Mouse (Mus musculus): Measurements from ENCODE around the gene Ilf3.

The Ilf3 gene

DNA sequence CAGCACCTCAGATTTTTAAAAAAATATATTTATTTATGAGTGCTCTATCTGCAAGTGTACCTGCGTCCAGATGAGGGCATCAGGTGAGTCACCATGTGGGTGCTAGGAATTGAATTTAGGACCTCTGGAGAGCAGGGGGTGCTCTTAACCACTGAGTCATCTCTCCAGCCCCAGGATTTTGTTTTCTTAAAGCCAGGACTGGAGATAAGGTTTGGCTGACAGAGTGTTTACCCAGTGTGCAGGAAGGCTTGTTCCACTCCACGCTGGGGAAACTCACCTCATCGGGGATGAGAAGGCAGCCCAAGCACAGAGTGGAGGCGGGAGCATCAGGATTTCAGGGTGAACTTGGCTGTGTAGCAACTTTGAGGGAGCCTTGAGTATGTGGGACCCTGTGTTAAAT is 27.3 kb upstream of the Ilf3 start:
- DNase-seq (ENCODE audit: low read depth, low spot score), result no peak

DNA sequence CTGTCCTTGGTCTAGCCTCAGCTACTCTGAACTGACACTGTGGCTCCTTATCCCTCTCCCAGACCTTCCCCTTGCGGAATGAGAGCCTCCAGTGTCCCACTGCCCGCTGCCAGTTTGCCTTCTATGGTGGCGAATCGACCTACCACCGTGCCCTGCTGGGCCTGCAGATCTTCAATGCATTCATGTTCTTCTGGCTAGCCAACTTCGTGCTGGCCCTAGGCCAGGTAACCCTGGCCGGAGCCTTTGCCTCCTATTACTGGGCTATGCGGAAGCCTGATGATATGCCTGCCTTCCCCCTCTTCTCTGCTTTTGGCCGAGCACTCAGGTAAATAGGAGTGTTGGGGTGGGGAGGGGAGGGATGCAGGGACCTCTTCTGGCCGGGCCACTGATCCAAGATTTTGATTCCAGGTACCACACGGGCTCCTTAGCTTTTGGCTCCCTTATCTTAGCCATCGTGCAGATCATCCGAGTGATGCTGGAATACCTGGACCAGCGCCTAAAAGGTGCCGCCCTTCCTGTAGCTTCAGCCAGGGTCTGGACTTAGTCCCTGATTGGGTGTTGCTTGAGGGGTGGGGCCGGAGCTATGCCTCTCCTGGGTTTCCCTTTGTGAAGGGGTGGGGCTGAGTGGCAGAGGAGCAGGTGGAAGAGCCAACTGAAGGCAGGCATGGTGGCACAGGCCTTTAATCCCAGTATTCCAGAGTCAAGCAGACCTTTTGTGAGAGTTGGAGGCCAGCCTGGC is 20.9 kb upstream of the Ilf3 start:
- peak; percentile 73 for DNase-seq (ENCODE audit: low read depth, low spot score)

DNA sequence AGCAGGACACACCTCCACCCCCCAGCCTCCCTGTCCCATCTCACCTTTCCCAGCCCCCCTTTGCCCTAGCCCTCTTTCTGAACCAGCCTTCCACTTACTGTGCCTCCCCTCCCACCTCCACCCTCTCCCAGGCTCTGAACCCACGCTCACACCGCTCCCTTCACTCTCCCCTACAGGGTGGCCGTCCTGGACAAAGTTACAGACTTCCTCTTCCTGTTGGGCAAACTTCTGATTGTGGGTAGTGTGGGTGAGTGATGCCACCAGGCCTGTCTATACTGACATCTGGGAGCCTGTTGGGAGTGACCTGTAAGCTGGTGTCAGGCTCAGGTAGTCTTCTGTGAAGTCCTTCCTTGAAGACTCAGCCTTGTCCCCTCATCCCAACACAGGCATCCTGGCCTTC is 19.5 kb upstream of the Ilf3 start:
- DNase-seq (ENCODE audit: low read depth, low spot score), result no peak

DNA sequence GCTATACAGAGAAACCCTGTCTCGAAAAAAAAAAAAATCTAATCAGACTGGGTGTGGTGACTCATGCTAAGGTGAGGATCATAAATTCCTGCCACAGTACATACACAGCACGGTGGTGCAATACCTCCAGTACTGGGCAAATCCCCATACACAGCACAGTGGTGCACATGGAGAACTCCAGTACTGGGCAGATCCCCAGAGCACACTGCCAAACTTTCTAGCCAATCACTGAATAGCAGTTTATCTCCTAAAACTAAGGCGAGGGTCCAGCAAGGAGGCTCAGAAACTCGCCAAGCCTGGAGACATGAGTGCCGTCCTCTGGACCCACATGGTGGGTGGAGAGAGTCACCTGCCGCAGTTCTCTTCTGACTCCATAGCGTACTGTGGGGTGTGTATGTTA is 16.5 kb upstream of the Ilf3 start:
- no peak for DNase-seq (ENCODE audit: low read depth, low spot score)

DNA sequence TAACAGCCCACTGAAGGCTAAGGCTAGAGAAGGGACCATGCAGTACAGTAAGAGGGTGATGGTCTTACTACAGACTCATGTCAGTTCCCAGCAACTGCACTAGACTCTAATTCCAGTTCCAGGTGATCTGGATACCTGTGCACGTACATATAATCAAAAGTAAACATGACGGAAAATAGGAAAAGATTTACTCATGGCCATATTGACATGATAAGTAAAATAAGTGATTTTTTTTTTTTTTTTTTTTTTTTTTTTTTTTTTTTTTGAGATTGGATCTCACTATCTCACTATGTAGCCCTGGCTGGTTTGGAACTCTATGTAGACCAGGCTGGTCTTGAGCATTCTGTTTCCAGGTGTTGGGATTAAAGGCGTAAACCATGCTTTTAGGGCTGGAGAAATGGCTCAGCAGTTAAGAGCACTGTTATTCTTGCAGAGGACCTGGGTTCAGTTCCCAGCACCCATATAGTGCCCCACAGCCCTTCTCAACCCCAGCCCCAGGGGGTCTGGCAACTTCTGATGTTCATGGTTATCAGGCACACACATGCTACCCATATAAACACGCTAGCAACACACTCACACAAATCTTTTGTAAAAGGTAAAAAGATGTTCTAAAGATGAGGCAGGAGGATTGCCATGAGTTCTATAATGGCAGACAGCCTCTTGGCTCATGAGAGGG is 15.8 kb upstream of the Ilf3 start:
- DNase-seq (ENCODE audit: low read depth, low spot score), result no peak

DNA sequence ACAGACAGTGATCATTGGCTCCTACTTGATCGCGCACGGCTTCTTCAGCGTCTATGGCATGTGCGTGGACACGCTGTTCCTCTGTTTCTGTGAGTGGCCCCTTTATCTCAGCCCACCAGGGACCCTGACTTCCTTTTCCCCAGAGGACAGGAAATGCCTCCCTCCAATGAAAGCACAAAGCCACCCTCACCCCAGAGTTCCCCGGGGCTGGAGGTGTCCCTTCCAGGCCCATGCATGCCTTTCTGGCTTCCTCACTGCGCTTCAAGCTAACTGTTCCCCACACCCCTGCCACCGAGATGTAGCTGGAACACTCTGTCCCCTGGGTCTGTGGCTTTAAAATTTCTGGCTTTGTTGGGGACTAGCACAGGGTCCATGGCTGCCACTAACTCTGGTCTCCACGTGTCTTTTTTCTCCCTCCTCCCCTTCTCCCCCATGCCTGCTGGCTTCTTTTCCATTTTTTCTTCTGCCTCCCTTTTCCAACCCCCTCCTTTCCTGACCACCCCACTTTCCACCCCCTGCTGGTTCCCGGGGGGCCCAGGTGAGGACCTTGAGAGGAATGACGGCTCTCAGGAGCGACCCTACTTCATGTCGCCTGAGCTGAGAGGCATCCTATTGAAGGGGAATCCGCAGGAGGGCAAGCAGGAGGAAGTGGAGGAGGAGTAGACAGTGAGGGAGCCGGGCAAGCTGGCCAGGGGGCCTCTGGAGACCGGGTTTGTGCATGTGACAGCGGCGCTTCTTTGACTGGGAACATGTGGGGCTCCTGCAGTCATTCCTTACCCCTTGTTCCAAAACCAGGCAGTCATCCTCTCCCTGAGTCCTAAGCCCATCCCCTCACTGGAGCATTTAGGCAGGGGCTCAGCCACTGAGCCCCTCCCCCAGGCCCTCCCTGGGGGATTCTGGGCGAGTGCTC is 15.0 kb upstream of the Ilf3 start:
- peak; percentile 50 for DNase-seq (ENCODE audit: low read depth, low spot score)

DNA sequence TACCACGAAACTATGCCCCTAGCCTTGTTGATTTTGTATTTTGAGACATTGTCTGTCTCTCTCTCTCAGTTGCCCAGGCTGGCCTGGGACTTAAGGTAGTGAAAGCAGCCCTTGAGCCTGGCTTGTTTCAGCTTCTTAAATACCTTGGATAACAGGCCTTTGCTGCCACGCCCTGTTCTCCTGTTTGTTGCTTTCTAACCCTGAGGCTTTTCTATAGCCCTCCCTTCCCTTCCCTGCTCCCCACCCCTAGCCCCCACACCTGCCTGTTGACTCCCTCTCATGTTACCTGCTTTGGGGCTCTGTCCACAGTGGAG is 14.3 kb upstream of the Ilf3 start:
- DNase-seq (ENCODE audit: low read depth, low spot score), result peak; percentile 45

DNA sequence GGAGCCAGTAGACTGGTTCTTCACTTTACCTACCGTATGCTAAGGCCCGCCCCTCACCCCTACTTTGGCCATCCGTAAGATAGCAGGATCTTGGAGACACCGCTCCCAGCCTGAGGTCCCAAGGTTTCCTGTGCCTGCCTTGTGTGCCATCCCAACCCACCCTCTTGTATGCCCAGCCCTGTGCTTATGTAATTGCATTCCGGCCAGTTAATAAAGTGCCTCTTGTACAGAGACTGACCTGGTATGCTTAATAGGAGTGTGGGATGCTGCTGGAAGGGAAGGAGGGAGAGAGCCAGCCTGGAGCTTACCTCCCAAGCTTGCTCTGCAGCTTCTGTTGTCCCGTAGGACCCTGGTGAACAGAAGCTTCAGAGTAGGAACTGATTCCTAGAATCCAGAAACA is 12.9 kb upstream of the Ilf3 start:
- DNase-seq (ENCODE audit: low read depth, low spot score), result no peak

DNA sequence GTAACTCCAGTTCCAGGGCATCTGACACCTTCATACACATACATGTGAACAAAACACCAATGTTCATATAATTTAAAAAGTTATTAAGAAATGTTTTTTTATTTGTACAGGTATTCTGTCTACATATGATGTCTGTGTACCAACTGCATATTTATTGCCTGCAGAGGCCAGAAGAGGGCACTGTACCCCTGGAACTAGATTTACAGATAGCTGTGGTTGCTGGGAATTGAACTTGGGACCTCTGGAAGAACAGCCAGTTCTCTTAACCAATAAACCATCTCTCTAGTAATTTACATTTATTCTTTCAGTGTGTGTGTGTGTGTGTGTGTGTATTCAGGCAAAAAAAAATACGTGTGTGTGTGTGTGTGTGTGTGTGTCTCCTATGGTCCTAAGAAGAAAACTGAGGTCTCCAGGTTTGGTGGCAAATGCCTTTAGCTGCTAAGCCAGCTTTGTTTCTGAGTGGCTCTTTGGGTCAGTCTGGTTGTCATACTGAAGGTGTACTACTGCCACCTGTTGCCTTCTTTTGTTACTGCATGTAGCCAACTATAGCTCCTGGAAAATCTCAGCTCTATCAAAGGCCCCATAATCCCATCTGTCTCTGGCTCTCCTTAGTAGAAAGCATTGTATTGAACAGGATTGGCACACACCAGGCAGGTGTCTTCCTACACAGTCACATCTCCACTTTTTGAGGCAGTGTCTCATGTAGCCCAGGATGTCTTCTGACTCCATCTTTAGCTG is 10.5 kb upstream of the Ilf3 start:
- DNase-seq (ENCODE audit: low read depth, low spot score), result peak; percentile 86

DNA sequence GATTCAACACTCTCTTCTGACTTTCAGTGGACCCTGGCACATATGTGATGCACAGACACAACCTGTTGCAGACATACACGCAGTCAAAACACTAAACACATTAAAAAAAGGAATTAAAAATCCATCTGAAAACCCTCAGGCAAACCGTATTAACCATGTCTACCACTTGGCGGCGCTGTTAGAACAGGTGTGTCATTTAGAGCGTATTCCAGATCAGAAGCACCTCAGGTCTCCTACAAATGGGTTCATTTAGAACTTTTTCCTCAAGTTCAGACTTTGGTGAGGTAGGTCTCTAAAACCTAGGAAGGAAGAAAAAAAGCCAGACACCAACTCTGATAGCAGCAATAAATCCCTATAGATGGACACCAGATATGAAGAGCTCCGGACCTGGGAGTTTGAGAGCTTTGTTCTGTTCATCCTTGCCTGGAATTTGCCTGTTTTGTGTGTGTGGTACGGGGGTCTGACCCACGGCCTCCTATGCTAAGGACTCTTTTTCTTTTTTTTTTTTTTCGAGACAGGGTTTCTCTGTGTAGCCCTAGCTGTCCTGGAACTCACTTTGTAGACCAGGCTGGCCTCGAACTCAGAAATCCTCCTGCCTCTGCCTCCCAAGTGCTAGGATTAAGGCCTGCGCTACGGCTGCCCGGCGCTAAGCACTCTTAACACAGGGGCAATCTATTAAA is 990 bp upstream of the Ilf3 start:
- DNase-seq (ENCODE audit: low read depth, low spot score), result peak; percentile 83

DNA sequence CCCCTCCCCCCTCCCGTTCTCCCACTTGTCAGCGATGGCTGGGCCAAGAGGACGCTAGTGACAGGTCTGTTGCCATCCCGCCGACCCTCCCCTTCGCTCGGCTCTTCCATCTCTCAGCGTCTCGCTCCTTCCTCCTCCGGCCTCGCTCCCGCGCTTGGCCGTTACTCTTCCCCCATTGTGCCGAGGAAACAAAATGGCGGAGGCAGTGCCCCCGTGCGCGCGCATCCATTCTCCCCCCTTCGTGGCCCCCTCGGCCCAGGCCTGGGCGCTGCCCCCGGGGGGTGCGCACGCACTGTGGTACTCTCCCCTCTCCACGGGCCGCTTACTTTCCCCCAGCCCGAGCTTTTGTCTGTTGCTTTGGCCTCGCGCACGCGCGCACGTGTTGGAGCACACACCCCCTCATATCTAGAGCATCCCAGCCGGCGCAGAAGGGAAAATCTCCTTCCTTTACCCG is 487 bp downstream of the Ilf3 start:
- DNase-seq (ENCODE audit: low read depth, low spot score), result peak; percentile 76

DNA sequence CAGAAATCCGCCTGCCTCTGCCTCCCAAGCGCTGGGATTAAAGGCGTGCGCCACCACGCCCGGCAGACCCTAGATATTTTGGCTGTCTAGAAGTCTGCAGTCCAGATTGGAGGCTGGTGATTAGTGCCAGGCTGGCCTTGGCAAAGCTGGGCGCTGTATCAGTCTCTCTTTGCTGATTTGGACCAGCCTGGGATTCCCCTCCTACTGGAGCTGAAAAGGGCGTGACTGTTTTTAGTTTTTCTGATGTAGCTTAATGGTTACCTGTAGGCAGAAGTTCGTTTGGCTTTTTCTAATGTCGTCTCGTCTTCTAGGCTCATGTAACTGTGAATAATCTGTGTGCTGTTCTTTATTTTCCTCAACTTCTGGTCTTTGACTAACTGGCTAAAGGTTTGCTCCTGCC is 1.4 kb downstream of the Ilf3 start:
- DNase-seq (ENCODE audit: low read depth, low spot score), result no peak

DNA sequence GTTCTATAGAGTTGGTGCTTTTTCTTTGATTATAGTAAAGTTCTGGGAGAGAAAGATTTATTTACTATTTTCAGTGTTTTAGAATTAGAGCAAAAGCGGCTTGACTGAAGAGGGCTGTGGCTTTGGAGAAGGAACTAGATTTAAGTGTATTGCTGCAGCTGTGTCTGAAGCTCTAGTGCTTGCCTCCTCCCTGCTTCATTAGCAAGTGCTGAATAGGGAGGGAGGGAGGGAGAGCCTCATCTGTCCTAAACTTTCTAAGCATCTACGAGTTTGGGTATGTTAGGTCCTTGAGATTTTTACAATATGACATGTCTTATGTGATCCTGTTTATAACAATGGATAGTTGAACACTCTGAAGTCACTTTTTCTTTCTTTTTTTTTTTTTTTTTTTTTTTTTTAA is 3.2 kb downstream of the Ilf3 start:
- DNase-seq (ENCODE audit: low read depth, low spot score), result peak; percentile 57

DNA sequence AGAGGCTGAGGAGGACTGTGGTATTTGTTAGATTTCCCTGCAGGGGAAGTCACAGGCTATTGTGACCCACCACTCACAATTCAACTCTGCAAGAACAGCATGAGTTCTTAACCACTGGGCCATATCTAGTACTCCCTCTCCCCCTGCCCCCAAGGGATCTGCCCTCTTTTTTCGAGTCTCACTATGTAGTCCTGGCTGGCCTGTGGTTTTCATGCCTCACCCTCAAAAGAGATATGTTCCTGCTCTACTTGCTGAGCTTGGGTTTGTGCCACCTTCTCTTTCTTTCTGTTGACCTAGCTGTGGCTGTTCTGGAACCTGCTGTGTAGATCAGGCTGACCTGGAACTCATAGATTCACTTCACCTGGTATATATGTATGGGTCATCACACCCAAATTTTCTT is 4.8 kb downstream of the Ilf3 start:
- no peak for DNase-seq (ENCODE audit: low read depth, low spot score)

DNA sequence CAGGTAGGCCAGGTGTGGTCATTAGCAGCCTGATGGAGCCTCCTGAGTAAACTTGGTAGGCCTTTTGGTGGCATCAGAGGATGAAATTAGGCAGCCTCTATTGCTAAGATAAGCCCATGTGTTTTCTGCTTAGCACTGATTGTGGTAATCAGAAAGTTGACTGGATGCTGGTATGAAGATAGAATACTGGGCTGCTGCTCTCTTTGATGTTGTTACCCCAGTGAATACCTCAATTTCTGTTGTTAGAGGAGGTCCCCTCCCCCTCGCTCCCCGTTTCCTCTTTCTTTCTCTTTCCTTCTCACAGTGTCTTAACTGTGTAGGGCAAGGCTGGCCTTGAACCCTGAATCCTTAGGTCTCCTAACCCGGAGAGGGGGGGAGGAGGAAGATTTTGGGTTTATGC is 11.5 kb downstream of the Ilf3 start:
- DNase-seq (ENCODE audit: low read depth, low spot score), result no peak

DNA sequence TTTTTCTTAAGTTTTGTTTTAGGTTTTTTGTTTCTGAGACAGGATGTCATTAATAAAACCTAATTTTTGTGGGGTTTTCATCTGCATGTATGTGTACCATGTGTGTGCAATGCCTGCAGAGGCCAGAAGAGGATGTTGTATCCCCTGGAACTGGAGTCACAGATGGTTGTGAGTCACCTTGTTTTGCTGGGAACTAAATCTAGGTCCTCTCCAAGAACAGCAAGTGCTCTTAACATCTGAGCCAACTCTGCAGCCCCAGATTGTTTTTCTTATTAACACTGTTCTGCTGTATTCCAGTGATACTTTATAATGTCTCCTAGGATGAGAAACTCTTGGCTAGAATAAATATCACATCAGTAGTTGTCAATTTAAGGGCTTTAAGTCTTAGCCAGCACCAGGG is 13.2 kb downstream of the Ilf3 start:
- no peak for DNase-seq (ENCODE audit: low read depth, low spot score)

DNA sequence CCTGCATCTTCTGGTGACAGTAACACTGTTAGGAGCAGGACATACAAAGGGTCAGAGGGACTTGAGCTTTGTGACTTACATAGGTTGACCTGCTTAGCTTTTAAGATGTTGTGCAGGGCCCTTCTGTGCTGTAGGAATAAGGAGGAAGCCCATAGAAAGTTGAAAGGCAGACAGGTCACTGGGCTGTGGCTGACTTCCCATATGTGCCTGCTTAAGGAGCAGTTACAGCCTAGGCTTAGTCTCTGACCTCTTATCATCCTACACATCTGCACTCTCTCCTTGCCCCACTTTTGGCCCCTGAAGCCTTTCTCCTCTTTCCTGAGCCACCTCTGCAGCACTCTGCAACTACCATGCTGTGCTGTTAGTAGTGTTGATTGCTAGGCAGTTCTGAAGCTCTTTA is 16.3 kb downstream of the Ilf3 start:
- DNase-seq (ENCODE audit: low read depth, low spot score), result no peak

DNA sequence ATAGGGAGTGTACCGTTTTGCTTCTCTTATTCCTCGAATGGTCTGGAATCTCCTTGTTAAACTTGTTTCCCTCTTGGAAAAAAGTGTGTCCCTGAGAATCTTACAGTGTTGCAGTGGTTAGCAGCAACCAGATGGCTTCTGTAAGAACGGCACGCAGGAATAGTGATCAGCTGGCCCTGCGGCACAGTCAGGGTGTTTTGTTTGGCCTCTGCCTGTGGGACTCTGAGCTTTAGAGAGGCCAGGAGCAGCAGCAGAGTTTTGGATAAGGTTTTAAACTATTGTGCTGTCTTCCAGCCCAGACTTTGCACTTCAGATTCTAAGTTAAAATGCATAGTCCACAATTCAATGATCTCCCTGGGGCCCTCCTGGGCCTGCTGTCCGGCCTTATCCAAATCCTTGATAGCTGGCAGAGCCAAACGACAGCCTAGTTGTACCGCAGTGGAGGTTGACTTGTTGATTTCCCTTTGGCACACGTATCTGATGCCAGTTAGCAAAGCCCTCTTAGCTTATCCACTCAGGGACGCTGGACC is 25.0 kb downstream of the Ilf3 start:
- no peak for DNase-seq (ENCODE audit: low read depth, low spot score)

DNA sequence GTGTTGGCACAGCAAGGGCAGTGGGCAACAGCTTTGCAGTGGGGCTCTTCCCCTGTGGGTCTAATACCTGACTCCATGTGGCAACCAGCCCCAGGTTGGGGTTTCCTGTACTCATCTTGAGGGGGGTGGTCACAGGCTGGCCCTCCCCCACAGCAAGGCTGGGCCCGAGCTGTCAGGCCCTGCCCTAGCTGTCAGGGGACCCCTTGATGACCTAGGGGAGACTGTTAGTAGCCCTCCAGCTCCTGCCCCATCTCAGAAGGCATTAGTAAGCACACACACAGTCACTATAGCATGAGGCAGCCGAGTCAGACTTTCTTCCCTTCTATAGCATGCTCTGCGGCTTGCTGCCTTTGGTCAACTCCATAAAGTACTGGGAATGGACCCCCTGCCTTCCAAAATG is 28.0 kb downstream of the Ilf3 start:
- DNase-seq (ENCODE audit: low read depth, low spot score), result no peak

DNA sequence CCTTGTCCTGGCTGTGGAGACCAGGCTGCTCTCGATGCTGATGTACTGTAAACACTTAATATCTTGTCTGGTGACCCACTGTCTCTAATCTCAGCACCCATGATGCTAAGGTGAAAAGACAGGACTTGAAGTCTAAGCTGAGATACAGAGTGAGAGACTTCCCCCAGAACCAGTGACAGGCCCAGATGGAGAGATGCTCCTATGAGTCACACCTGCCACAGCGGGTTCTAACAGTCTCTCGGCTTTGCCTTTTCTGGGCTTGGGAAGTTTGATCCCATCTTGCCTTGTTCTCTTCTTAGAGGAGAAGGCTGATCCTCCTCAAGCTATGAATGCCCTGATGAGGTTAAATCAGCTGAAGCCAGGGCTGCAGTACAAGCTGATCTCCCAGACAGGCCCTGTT is 29.5 kb downstream of the Ilf3 start:
- DNase-seq (ENCODE audit: low read depth, low spot score), result no peak

DNA sequence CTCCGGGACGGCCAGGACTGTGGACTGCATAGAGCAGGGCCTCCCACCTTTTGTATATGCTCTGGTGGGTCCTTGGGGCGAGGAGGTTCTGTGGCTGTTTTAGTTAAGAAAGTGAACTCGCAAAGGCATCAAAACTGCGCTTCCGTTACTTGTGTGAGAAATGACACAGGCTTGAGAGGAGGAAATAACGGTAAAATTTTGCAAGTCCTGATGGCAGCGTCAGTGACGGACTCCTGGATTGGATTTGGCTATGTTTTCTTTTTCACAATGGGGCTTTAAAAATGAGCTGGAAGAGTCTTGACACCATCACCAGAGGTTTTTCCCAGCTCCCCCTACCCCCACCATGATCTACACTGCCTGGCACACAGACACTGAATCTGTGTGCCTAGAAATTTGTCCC is 33.4 kb downstream of the Ilf3 start:
- DNase-seq (ENCODE audit: low read depth, low spot score), result no peak

All from ES-CJ7 (cell line).